ENCODE assay signal across 8 mouse cellular contexts in the genomic region with DNA sequence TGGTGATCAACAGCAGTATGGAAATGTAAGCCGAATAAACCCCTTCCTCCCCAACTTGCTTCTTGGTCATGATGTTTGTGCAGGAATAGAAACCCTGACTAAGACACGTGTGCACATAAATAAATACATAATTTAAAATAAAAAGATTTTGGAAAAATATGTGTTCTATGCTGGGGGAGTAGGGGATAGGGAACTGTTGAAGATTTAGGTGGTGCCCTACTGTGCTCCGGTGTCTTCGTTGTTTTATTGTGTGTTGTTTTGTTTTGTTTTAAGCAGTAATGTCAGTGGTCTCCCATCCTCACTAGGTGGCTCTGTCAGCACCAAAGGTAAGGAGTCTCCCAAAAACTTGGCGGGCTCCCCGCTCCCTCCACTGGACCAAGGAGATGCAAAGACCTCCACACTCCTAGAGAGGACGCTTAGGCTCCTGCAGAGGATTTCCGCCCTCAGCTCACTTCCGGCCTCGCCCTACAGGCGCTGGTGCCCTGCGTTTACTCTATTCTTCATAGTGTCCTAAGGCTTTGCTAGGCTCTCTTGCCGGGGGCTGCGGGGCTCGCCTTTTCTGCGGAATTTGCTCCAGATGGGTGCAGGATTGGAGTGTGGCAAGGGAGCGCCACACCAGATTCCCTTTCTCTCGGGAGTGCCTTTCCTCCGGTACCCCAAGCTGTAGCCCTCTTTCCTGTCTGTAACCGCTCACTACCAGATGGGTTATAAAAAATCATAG. TPM values are rescaled to one million over a fixed set of nuclear protein-coding genes. Genes with fewer than 3 reads are reported as not detected.
A peak's percentile ranks its signal among the peaks of the same experiment; 100 is the strongest.
DNase-seq lines count a peak whose midpoint lies in the region; ATAC-seq and TF ChIP-seq lines count a peak whose summit lies in the region.

No protein-coding gene starts in this region.

- peak overlapping the region; percentile 59 for H3K9ac ChIP-seq in forebrain, embryonic 12.5 days
- H3K9ac ChIP-seq in heart, postnatal 0 days (replicated peaks; ENCODE audit: low read depth, low read length) = peak overlapping the region; percentile 64
- H3K9ac ChIP-seq in liver, embryonic 14.5 days (replicated peaks) = peak overlapping the region; percentile 64
- H3K9ac ChIP-seq in stomach, postnatal 0 days (ENCODE audit: low read length) = peak overlapping the region; percentile 64

- H3K9me3 ChIP-seq in forebrain, embryonic 12.5 days = no peaks in the 10 kb centered on the region
- H3K9me3 ChIP-seq in heart, postnatal 0 days (replicated peaks; ENCODE audit: control insufficient read depth, low read length) = no peaks in the 10 kb centered on the region
- H3K9me3 ChIP-seq in liver, embryonic 14.5 days (ENCODE audit: control insufficient read depth, low read length) = no peaks in the 10 kb centered on the region
- no peaks in the 10 kb centered on the region for H3K9me3 ChIP-seq in stomach, postnatal 0 days (ENCODE audit: control insufficient read depth, low read length)

- DNase-seq in A20 (ENCODE audit: low read depth, low spot score) = peak; percentile 74
- DNase-seq in heart, postnatal 0 days (ENCODE audit: low spot score) = peak; percentile 58
- peak; percentile 79 to 86 for DNase-seq in kidney, postnatal 36 days
- peak in 1 of 3 experiments; percentile 27 for DNase-seq in liver, embryonic 14.5 days (ENCODE audit: low read depth in 3 of 3, low spot score in 3 of 3)
- DNase-seq in neural tube, embryonic 10.5 days (ENCODE audit: extremely low spot score, low spot score) = peak; percentile 75
- peak; percentile 78 for DNase-seq in stomach, postnatal 0 days (ENCODE audit: low spot score)

- ATAC-seq in forebrain, embryonic 12.5 days (ENCODE audit: low FRiP score) = peak; percentile 96
- ATAC-seq in heart, postnatal 0 days (ENCODE audit: insufficient read depth, low read depth) = peak; percentile 90
- peak; percentile 68; the same call in 1 of the 2 replicates for ATAC-seq in liver, embryonic 14.5 days (ENCODE audit: insufficient read depth)
- peak; percentile 94 for ATAC-seq in stomach, postnatal 0 days (ENCODE audit: low FRiP score, low TSS enrichment)

- WGBS in forebrain, embryonic 12.5 days = 13% methylated on average over 20 of the region's 20 CpGs
- 11% methylated on average over 20 of the region's 20 CpGs for WGBS in heart, postnatal 0 days
- WGBS in liver, embryonic 14.5 days (ENCODE audit: insufficient replicate concordance) = 11% methylated on average over 20 of the region's 20 CpGs
- 14% methylated on average over 20 of the region's 20 CpGs for WGBS in stomach, postnatal 0 days

- H3K4me2 ChIP-seq in forebrain, embryonic 12.5 days = peak overlapping the region; percentile 65
- H3K4me2 ChIP-seq in heart, postnatal 0 days (ENCODE audit: low read depth, low read length) = peak overlapping the region; percentile 69
- peak overlapping the region; percentile 68 for H3K4me2 ChIP-seq in liver, embryonic 14.5 days (ENCODE audit: low read depth)
- peak overlapping the region; percentile 52 for H3K4me2 ChIP-seq in stomach, postnatal 0 days (replicated peaks; ENCODE audit: low read depth)

- no peak for TF ChIP-seq CTCF in heart, postnatal 0 days (IDR thresholded peaks at IDR 0.05; ENCODE audit: low read depth)
- TF ChIP-seq CTCF in liver, embryonic 14.5 days (IDR thresholded peaks at IDR 0.05; ENCODE audit: low read depth) = peak; percentile 19; the same call in 1 of the 2 replicates
- peak; percentile 33 for TF ChIP-seq CTCF in stomach, postnatal 0 days (IDR thresholded peaks at IDR 0.05; ENCODE audit: low read depth)

- H3K4me3 ChIP-seq in brown adipose tissue, adult 24 weeks (ENCODE audit: insufficient read depth, low read depth, low read length) = peak overlapping the region; percentile 74
- peak overlapping the region; percentile 53 for H3K4me3 ChIP-seq in forebrain, embryonic 12.5 days (replicated peaks)
- peak overlapping the region; percentile 57 for H3K4me3 ChIP-seq in heart, postnatal 0 days (ENCODE audit: low read depth, low read length)
- peak overlapping the region; percentile 61 to 75 for H3K4me3 ChIP-seq in liver, embryonic 14.5 days (ENCODE audit: insufficient read depth in 1 of 2, low read depth in 2 of 2, low read length in 2 of 2)
- H3K4me3 ChIP-seq in stomach, postnatal 0 days (ENCODE audit: low read depth, low read length) = peak overlapping the region; percentile 56

- no peak for TF ChIP-seq EP300 in heart, postnatal 0 days (IDR thresholded peaks at IDR 0.05; ENCODE audit: low read depth)
- TF ChIP-seq EP300 in liver, embryonic 14.5 days (IDR thresholded peaks at IDR 0.05; ENCODE audit: low read depth) = no peak
- no peak for TF ChIP-seq EP300 in stomach, postnatal 0 days (optimal IDR thresholded peaks at IDR 0.05)

- H3K27me3 ChIP-seq in forebrain, embryonic 12.5 days = peaks cover 35% of the 10 kb centered on the region
- H3K27me3 ChIP-seq in heart, postnatal 0 days (ENCODE audit: control insufficient read depth, insufficient read depth, low read length) = no peaks in the 10 kb centered on the region; the same call in 1 of the 2 replicates
- no peaks in the 10 kb centered on the region for H3K27me3 ChIP-seq in liver, embryonic 14.5 days (ENCODE audit: control insufficient read depth, insufficient read depth, low read length)
- no peaks in the 10 kb centered on the region for H3K27me3 ChIP-seq in stomach, postnatal 0 days (ENCODE audit: control insufficient read depth, insufficient read depth, low read length)

- H3K27ac ChIP-seq in brown adipose tissue, adult 24 weeks (replicated peaks; ENCODE audit: low read depth, low read length) = no peak overlapping the region
- peak overlapping the region; percentile 33; the same call in 1 of the 2 replicates for H3K27ac ChIP-seq in forebrain, embryonic 12.5 days
- no peak overlapping the region for H3K27ac ChIP-seq in heart, postnatal 0 days (ENCODE audit: low read depth)
- H3K27ac ChIP-seq in liver, embryonic 14.5 days = no peak overlapping the region
- no peak overlapping the region; the same call in 1 of the 2 replicates for H3K27ac ChIP-seq in stomach, postnatal 0 days (replicated peaks)

- H3K4me1 ChIP-seq in brown adipose tissue, adult 24 weeks (ENCODE audit: control insufficient read depth, insufficient read depth, insufficient read length, low read length) = no peaks in the 10 kb centered on the region
- H3K4me1 ChIP-seq in forebrain, embryonic 12.5 days = no peaks in the 10 kb centered on the region
- no peaks in the 10 kb centered on the region for H3K4me1 ChIP-seq in heart, postnatal 0 days (ENCODE audit: control insufficient read depth, insufficient read depth)
- peaks cover 0 to 2% of the 10 kb centered on the region in 2 experiments; a peak in 1 of 4 replicates for H3K4me1 ChIP-seq in liver, embryonic 14.5 days (replicated peaks; ENCODE audit: control insufficient read depth in 2 of 2, insufficient read depth in 2 of 2, low read length in 1 of 2)
- no peaks in the 10 kb centered on the region for H3K4me1 ChIP-seq in stomach, postnatal 0 days (replicated peaks; ENCODE audit: control insufficient read depth, insufficient read depth)

- no peaks in the 10 kb centered on the region for H3K36me3 ChIP-seq in forebrain, embryonic 12.5 days (replicated peaks)
- no peaks in the 10 kb centered on the region for H3K36me3 ChIP-seq in heart, postnatal 0 days (replicated peaks; ENCODE audit: control insufficient read depth, insufficient read depth, low read length)
- no peaks in the 10 kb centered on the region for H3K36me3 ChIP-seq in liver, embryonic 14.5 days (replicated peaks; ENCODE audit: control insufficient read depth, insufficient read depth, low read depth)
- H3K36me3 ChIP-seq in stomach, postnatal 0 days (ENCODE audit: control insufficient read depth, insufficient read depth, low read length) = no peaks in the 10 kb centered on the region

RNA-seq across cellular contexts. Expression of gene Rgs9, which starts 14.1 kb away (rescaled TPM):
- not detected in 2 replicates for polyA plus RNA-seq in brown adipose tissue, adult 24 weeks (2012; ENCODE audit: insufficient read depth, insufficient read length, missing spikeins)
- 2.1 and 3.0 TPM in 2 replicates for polyA plus RNA-seq in forebrain, embryonic 12.5 days (2016; fragmentation: Nextera tagmentation; extraction: Ambion mirVana)
- 0.62 and 0.80 TPM in 2 replicates for total RNA-seq in heart, postnatal 0 days (2014; rRNA removed; ENCODE audit: low replicate concordance)
- 0.23 and 0.33 TPM in 2 replicates for polyA plus RNA-seq in heart, postnatal 0 days (2015; fragmentation: Nextera tagmentation; extraction: Ambion mirVana)
- polyA plus RNA-seq in liver, embryonic 14.5 days (2012; rRNA removed) = 0.04 and 0.09 TPM in 2 replicates
- not detected in 2 replicates for polyA plus RNA-seq in liver, embryonic 14.5 days (2014; fragmentation: Nextera tagmentation; extraction: Ambion mirVana)
- 0.73 and 1.1 TPM in 2 replicates for polyA plus RNA-seq in stomach, postnatal 0 days (2015; fragmentation: Nextera tagmentation; extraction: Ambion mirVana)

RNA-seq across cellular contexts. Expression of gene Gna13, which starts 50.6 kb away (rescaled TPM):
- polyA plus RNA-seq in brown adipose tissue, adult 24 weeks (2012; ENCODE audit: insufficient read depth, insufficient read length, missing spikeins) = 41.6 and 43.8 TPM in 2 replicates
- 20.7 and 20.9 TPM in 2 replicates for polyA plus RNA-seq in forebrain, embryonic 12.5 days (2016; fragmentation: Nextera tagmentation; extraction: Ambion mirVana)
- 42.3 and 42.7 TPM in 2 replicates for total RNA-seq in heart, postnatal 0 days (2014; rRNA removed; ENCODE audit: low replicate concordance)
- polyA plus RNA-seq in heart, postnatal 0 days (2015; fragmentation: Nextera tagmentation; extraction: Ambion mirVana) = 25.5 and 28.0 TPM in 2 replicates
- 7.8 and 9.4 TPM in 2 replicates for polyA plus RNA-seq in liver, embryonic 14.5 days (2012; rRNA removed)
- 13.1 and 15.2 TPM in 2 replicates for polyA plus RNA-seq in liver, embryonic 14.5 days (2014; fragmentation: Nextera tagmentation; extraction: Ambion mirVana)
- polyA plus RNA-seq in stomach, postnatal 0 days (2015; fragmentation: Nextera tagmentation; extraction: Ambion mirVana) = 46.5 and 49.5 TPM in 2 replicates
